Mouse (Mus musculus) frontal cortex, adult (tissue): ENCODE results near the gene Adar.

ENCODE experiments used
- ATAC-seq: cut with Nextera tagmentation; 2 replicates; pipeline ENCODE4 v1.9.2; 2017; ENCODE audit warnings: mild to moderate bottlenecking, moderate library complexity, mixed read lengths; ENCODE audit not compliant: low TSS enrichment

Gene Adar

GRCm38 (mm10) chr3:89714359-89715206, at the start of gene Adar:
Adar (plus strand) TSS chr3:89715022.
- ATAC-seq: peak; percentile 74

GRCm38 (mm10) chr3:89667131-89667530, 47.7 kb upstream of the Adar start:
- ATAC-seq: peak; percentile 34; the same call in 1 of the 2 replicates

GRCm38 (mm10) chr3:89671334-89671733, 43.5 kb upstream of the Adar start:
- no peak for ATAC-seq

- no peak for ATAC-seq
These were observed 42.1 kb upstream of the Adar start for GRCm38 (mm10) chr3:89672573-89673317.

- ATAC-seq: no peak
These were observed 37.2 kb upstream of the Adar start for GRCm38 (mm10) chr3:89677617-89678016.

- ATAC-seq: no peak
These were observed 28.8 kb upstream of the Adar start for GRCm38 (mm10) chr3:89686031-89686430.

- ATAC-seq: peak; percentile 100
These were observed 25.9 kb upstream of the Adar start for GRCm38 (mm10) chr3:89688694-89689581.

- ATAC-seq: no peak
These were observed 23.0 kb upstream of the Adar start for GRCm38 (mm10) chr3:89691776-89692175.

- peak; percentile 85 for ATAC-seq
These were observed 18.5 kb upstream of the Adar start for GRCm38 (mm10) chr3:89696152-89696821.

- no peak for ATAC-seq
These were observed 15.9 kb upstream of the Adar start for GRCm38 (mm10) chr3:89698958-89699357.

GRCm38 (mm10) chr3:89700461-89700860, 14.4 kb upstream of the Adar start:
- ATAC-seq: no peak

GRCm38 (mm10) chr3:89703596-89703995, 11.2 kb upstream of the Adar start:
- ATAC-seq: no peak

- ATAC-seq: no peak
These were observed 10.8 kb upstream of the Adar start for GRCm38 (mm10) chr3:89704064-89704463.

GRCm38 (mm10) chr3:89715207-89715966, 565 bp downstream of the Adar start:
- ATAC-seq: peak; percentile 56

GRCm38 (mm10) chr3:89715967-89716256, 1.1 kb downstream of the Adar start:
- peak; percentile 59 for ATAC-seq

- ATAC-seq: no peak
These were observed 7.2 kb downstream of the Adar start for GRCm38 (mm10) chr3:89722032-89722431.

- peak; percentile 88 for ATAC-seq
These were observed 8.7 kb downstream of the Adar start for GRCm38 (mm10) chr3:89723400-89724084.

GRCm38 (mm10) chr3:89727028-89727427, 12.2 kb downstream of the Adar start:
- no peak for ATAC-seq

- ATAC-seq: no peak
These were observed 14.0 kb downstream of the Adar start for GRCm38 (mm10) chr3:89728848-89729247.
